Mouse (Mus musculus) heart, postnatal 0 days (tissue): Measurements from ENCODE around the gene Psap.

Source experiments
- CTCF ChIP-seq: IDR thresholded peaks from 2 replicates; pipeline ENCODE4 v1.5.1; 2016; ENCODE audit warnings: antibody characterized with exemption, control low read depth, low read depth
- EP300 ChIP-seq: IDR thresholded peaks from 2 replicates; pipeline ENCODE4 v1.6.1; 2016; ENCODE audit warnings: antibody characterized with exemption, low read depth

- TF ChIP-seq CTCF (no peak), EP300 (no peak)
Observed at GRCm38 (mm10) chr10:60252606-60253005, 24.8 kb upstream of the Psap start.
